Mouse (Mus musculus) E14TG2a.4 (cell line): ENCODE results near the gene Zg16.
"Not testable (repeated sequence)": the region's sequence is repeated elsewhere in the genome, so short reads cannot be mapped to it uniquely, and the experiment has no call there.

Experiments
- H3K27me3 ChIP-seq: 2 replicates; pipeline ENCODE4 v1.6.1; 2014; ENCODE audit warnings: low read length, control low read depth; ENCODE audit not compliant: insufficient read depth
- H3K36me3 ChIP-seq: 2 replicates; pipeline ENCODE4 v1.6.1; 2014; ENCODE audit warnings: low read length, control low read depth; ENCODE audit not compliant: insufficient read depth
- H3K4me1 ChIP-seq: replicated peaks from 2 replicates; pipeline ENCODE4 v1.6.1; 2014; ENCODE audit warnings: low read depth, low read length, control low read depth
- H3K4me3 ChIP-seq: replicated peaks from 2 replicates; pipeline ENCODE4 v1.5.1; 2014; ENCODE audit warnings: mild to moderate bottlenecking, low read length
- H3K9me3 ChIP-seq: 2 replicates; pipeline ENCODE4 v1.6.1; 2014; ENCODE audit warnings: low read length, control low read depth
- CTCF ChIP-seq: conservative IDR thresholded peaks from 2 replicates; pipeline ENCODE4 v1.5.1; 2014; ENCODE audit warnings: low read length
- NANOG ChIP-seq: IDR thresholded peaks from 2 replicates; pipeline ENCODE4 v1.6.1; 2014; ENCODE audit warnings: borderline replicate concordance, low read length, mixed read lengths
- POU5F1 ChIP-seq: IDR thresholded peaks from 2 replicates; pipeline ENCODE4 v1.6.1; 2014; ENCODE audit warnings: low read length, borderline replicate concordance

Gene Zg16

GRCm38 (mm10) chr7:127087278-127088010 lies at the start of gene Zg16:
TSS of gene Zg16 (minus strand) at chr7:127087328.
- H3K36me3 ChIP-seq, H3K4me3 ChIP-seq: not testable (repeated sequence)
- peaks cover 53% of the 10 kb centered on the region for H3K4me1 ChIP-seq

GRCm38 (mm10) chr7:127136181-127137071 lies 49.3 kb upstream of the Zg16 start:
- Histone ChIP-seq H3K27me3 (no peaks in the 10 kb centered on the region), H3K9me3 (no peaks in the 10 kb centered on the region), H3K4me1 (peaks cover 72% of the 10 kb centered on the region), H3K4me3 (peak overlapping the region; percentile 69), H3K36me3 (peaks cover 35% of the 10 kb centered on the region)
- TF ChIP-seq NANOG (no peak), POU5F1 (no peak), CTCF (no peak)

More at GRCm38 (mm10) chr7:127087278-127088010, at the start of gene Zg16:
- H3K27me3 ChIP-seq, H3K9me3 ChIP-seq: not testable (repeated sequence)

GRCm38 (mm10) chr7:127134821-127135447 lies 47.8 kb upstream of the Zg16 start:
- TF ChIP-seq CTCF: no peak
- no peak for TF ChIP-seq NANOG

GRCm38 (mm10) chr7:127133125-127133524 lies 46.0 kb upstream of the Zg16 start:
- peaks cover 35% of the 10 kb centered on the region for H3K36me3 ChIP-seq
- TF ChIP-seq CTCF: no peak
- TF ChIP-seq NANOG: no peak
- no peak for TF ChIP-seq POU5F1
- no peak overlapping the region for H3K4me3 ChIP-seq
- H3K9me3 ChIP-seq: no peaks in the 10 kb centered on the region
- H3K4me1 ChIP-seq: peaks cover 52% of the 10 kb centered on the region
- H3K27me3 ChIP-seq: no peaks in the 10 kb centered on the region

More at GRCm38 (mm10) chr7:127134821-127135447, 47.8 kb upstream of the Zg16 start:
- no peaks in the 10 kb centered on the region for H3K27me3 ChIP-seq
- peaks cover 35% of the 10 kb centered on the region for H3K36me3 ChIP-seq
- no peaks in the 10 kb centered on the region for H3K9me3 ChIP-seq
- peak overlapping the region; percentile 43 for H3K4me3 ChIP-seq
- peaks cover 57% of the 10 kb centered on the region for H3K4me1 ChIP-seq

- Histone ChIP-seq H3K27me3 (no peaks in the 10 kb centered on the region), H3K4me1 (peaks cover 27% of the 10 kb centered on the region), H3K9me3 (no peaks in the 10 kb centered on the region), H3K4me3 (no peak overlapping the region), H3K36me3 (peaks cover 15% of the 10 kb centered on the region)
- TF ChIP-seq POU5F1 (no peak), CTCF (peak; percentile 56)
Measured at GRCm38 (mm10) chr7:127129638-127130037, 42.5 kb upstream of the Zg16 start.

GRCm38 (mm10) chr7:127121911-127122270 lies 34.8 kb upstream of the Zg16 start, which contains the start of gene Qprt:
TSS of gene Qprt (minus strand) at chr7:127122226.
- peak within 1 kb of the TSS; percentile 78 for H3K4me3 ChIP-seq
- peaks cover 5% of the 10 kb centered on the region for H3K9me3 ChIP-seq
- H3K27me3 ChIP-seq: no peaks in the 10 kb centered on the region
- H3K4me1 ChIP-seq: peaks cover 62% of the 10 kb centered on the region
- TF ChIP-seq NANOG: no peak
- TF ChIP-seq POU5F1: no peak
- TF ChIP-seq CTCF: no peak
- no peaks in the 10 kb centered on the region for H3K36me3 ChIP-seq

GRCm38 (mm10) chr7:127121061-127121910 lies 34.2 kb upstream of the Zg16 start:
- Histone ChIP-seq H3K4me3 (peak overlapping the region; percentile 78), H3K27me3 (no peaks in the 10 kb centered on the region), H3K36me3 (no peaks in the 10 kb centered on the region), H3K4me1 (peaks cover 63% of the 10 kb centered on the region), H3K9me3 (peaks cover 5% of the 10 kb centered on the region)
- TF ChIP-seq CTCF (no peak), POU5F1 (no peak), NANOG (no peak)
